Mouse (Mus musculus) heart, embryonic 13.5 days (tissue): ENCODE data around the gene Armc8. TPM values are rescaled to one million over a fixed set of nuclear protein-coding genes. Genes with fewer than 3 reads are reported as not detected.

ENCODE experiments used
- ATAC-seq: fragments of 200-750 bp; cut with Nextera tagmentation; 2 replicates; pipeline ENCODE4 v1.8.0; 2017; ENCODE audit warnings: moderate TSS enrichment; ENCODE audit not compliant: insufficient number of reproducible peaks, low FRiP score, low TSS enrichment; ENCODE audit errors: extremely low read depth
- H3K27ac ChIP-seq: fragments of 300-500 bp; sonication (generic); replicated peaks from 2 replicates; pipeline ENCODE4 v1.5.1; 2015; ENCODE audit warnings: moderate library complexity, mild to moderate bottlenecking, inconsistent platforms
- H3K27me3 ChIP-seq: fragments of 300-500 bp; sonication (generic); replicated peaks from 2 replicates; pipeline ENCODE4 v1.6.1; 2015; ENCODE audit warnings: mild to moderate bottlenecking, inconsistent platforms
- H3K36me3 ChIP-seq: fragments of 300-500 bp; sonication (generic); 2 replicates; pipeline ENCODE4 v1.6.1; 2015; ENCODE audit warnings: mild to moderate bottlenecking, inconsistent platforms
- H3K4me1 ChIP-seq: fragments of 300-500 bp; sonication (generic); 2 replicates; pipeline ENCODE4 v1.6.1; 2015; ENCODE audit warnings: inconsistent platforms
- H3K4me2 ChIP-seq: fragments of 300-500 bp; sonication (generic); 2 replicates; pipeline ENCODE4 v1.6.1; 2015; ENCODE audit warnings: inconsistent platforms, mild to moderate bottlenecking, moderate library complexity
- H3K4me3 ChIP-seq: fragments of 300-500 bp; sonication (generic); 2 replicates; pipeline ENCODE4 v1.5.1; 2015; ENCODE audit warnings: moderate library complexity, mild to moderate bottlenecking, inconsistent platforms
- H3K9ac ChIP-seq: fragments of 300-500 bp; sonication (generic); 2 replicates; pipeline ENCODE4 v1.6.1; 2015; ENCODE audit warnings: inconsistent platforms, mild to moderate bottlenecking, moderate library complexity
- H3K9me3 ChIP-seq: fragments of 300-500 bp; sonication (generic); 2 replicates; pipeline ENCODE4 v1.6.1; 2016; ENCODE audit warnings: inconsistent platforms
- WGBS: fragments of 180-500 bp; shearing (Covaris S2); methylation state at CpG from one replicate; pipeline ENCODE4 v1.1.7; 2015; ENCODE audit warnings: mixed read lengths; 5-methylcytosine and 5-hydroxymethylcytosine counted together
- polyA plus RNA-seq: library from polyadenylated mRNA; unstranded; fragments of >200 nt; fragmentation: Nextera tagmentation; extraction: Ambion mirVana; gene quantifications from 2 replicates; pipeline ENCODE4 v1.2.1, GENCODE M21; 2015

Armc8 gene
- polyA plus RNA-seq, 1 experiment from 2014 or later: 18.0 TPM

- H3K27ac ChIP-seq: no peak overlapping the region
- 57% methylated on average over 4 of the region's 4 CpGs for WGBS
- H3K9me3 ChIP-seq: no peaks in the 10 kb centered on the region
- H3K36me3 ChIP-seq: no peaks in the 10 kb centered on the region
- no peak overlapping the region for H3K4me2 ChIP-seq
- no peak overlapping the region for H3K4me3 ChIP-seq
- H3K27me3 ChIP-seq: peaks cover 2% of the 10 kb centered on the region
- no peak for ATAC-seq
- no peak overlapping the region for H3K9ac ChIP-seq
- peaks cover 31% of the 10 kb centered on the region for H3K4me1 ChIP-seq
These were observed 136.2 kb downstream of the Armc8 start for GRCm38 (mm10) chr9:99432478-99432877.

GRCm38 (mm10) chr9:99431963-99432362 is 136.7 kb downstream of the Armc8 start:
- ATAC-seq: no peak
- H3K27me3 ChIP-seq: no peaks in the 10 kb centered on the region
- H3K9me3 ChIP-seq: no peaks in the 10 kb centered on the region
- WGBS: 79% methylated on average over 6 of the region's 6 CpGs
- H3K4me3 ChIP-seq: no peak overlapping the region
- H3K9ac ChIP-seq: no peak overlapping the region
- H3K4me1 ChIP-seq: peaks cover 27% of the 10 kb centered on the region
- no peaks in the 10 kb centered on the region for H3K36me3 ChIP-seq
- no peak overlapping the region for H3K27ac ChIP-seq
- no peak overlapping the region for H3K4me2 ChIP-seq

DNA sequence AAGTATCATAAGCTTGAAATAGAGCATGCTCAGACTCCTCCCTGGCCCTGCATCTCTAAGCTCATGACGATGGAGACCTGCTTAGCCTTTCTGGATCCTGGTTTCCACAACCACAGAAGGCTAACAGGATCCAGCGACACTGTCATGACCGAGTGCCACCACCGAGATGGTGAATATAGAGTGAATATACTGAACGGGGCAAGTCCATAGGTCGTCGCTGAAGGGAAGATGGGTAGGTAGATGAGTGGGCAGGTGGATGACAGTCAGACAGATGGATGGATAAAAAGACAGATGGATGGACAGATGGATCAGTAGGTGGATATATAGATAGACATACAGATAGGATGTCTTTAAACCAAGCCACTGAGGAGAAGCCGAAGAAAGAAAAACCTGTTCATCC is 137.4 kb downstream of the Armc8 start:
- no peaks in the 10 kb centered on the region for H3K27me3 ChIP-seq
- 83% methylated on average over 8 of the region's 8 CpGs for WGBS
- H3K9ac ChIP-seq: no peak overlapping the region
- H3K36me3 ChIP-seq: no peaks in the 10 kb centered on the region
- no peak overlapping the region for H3K4me3 ChIP-seq
- no peak for ATAC-seq
- H3K27ac ChIP-seq: no peak overlapping the region
- H3K4me2 ChIP-seq: no peak overlapping the region
- H3K4me1 ChIP-seq: peaks cover 27% of the 10 kb centered on the region
- H3K9me3 ChIP-seq: no peaks in the 10 kb centered on the region

- Histone ChIP-seq H3K27me3 (no peaks in the 10 kb centered on the region), H3K9me3 (no peaks in the 10 kb centered on the region), H3K4me1 (peaks cover 25% of the 10 kb centered on the region), H3K4me2 (no peak overlapping the region), H3K36me3 (no peaks in the 10 kb centered on the region), H3K9ac (no peak overlapping the region), H3K27ac (no peak overlapping the region), H3K4me3 (no peak overlapping the region)
- no peak for ATAC-seq
- 67% methylated on average over 6 of the region's 6 CpGs for WGBS
These were observed 137.9 kb downstream of the Armc8 start for GRCm38 (mm10) chr9:99430806-99431205.

GRCm38 (mm10) chr9:99429845-99430244 is 138.9 kb downstream of the Armc8 start:
- H3K27me3 ChIP-seq: no peaks in the 10 kb centered on the region
- no peaks in the 10 kb centered on the region for H3K36me3 ChIP-seq
- H3K9ac ChIP-seq: no peak overlapping the region
- peaks cover 21% of the 10 kb centered on the region for H3K4me1 ChIP-seq
- 71% methylated on average over 3 of the region's 3 CpGs for WGBS
- H3K9me3 ChIP-seq: no peaks in the 10 kb centered on the region
- H3K4me2 ChIP-seq: no peak overlapping the region
- no peak for ATAC-seq
- H3K4me3 ChIP-seq: no peak overlapping the region
- H3K27ac ChIP-seq: no peak overlapping the region

GRCm38 (mm10) chr9:99428601-99429331 is 139.9 kb downstream of the Armc8 start:
- H3K9me3 ChIP-seq: no peaks in the 10 kb centered on the region
- 59% methylated on average over 11 of the region's 11 CpGs for WGBS

More at GRCm38 (mm10) chr9:99428601-99429331, 139.9 kb downstream of the Armc8 start:
- Histone ChIP-seq H3K4me3 (no peak overlapping the region), H3K4me1 (peaks cover 26% of the 10 kb centered on the region), H3K9ac (no peak overlapping the region), H3K36me3 (no peaks in the 10 kb centered on the region), H3K27me3 (no peaks in the 10 kb centered on the region), H3K27ac (no peak overlapping the region), H3K4me2 (no peak overlapping the region)
- ATAC-seq: no peak

Other genes starting within 250 kb of the Armc8 start
- 0.09 and 0.11 TPM in 2 replicates for gene Esyt3, start 210.3 kb downstream of the Armc8 start, polyA plus RNA-seq
- 9.3 and 10.8 TPM in 2 replicates for gene Mras, start 131.5 kb downstream of the Armc8 start, polyA plus RNA-seq
- gene Nme9, start 117.4 kb downstream of the Armc8 start, polyA plus RNA-seq: not detected in 2 replicates
- gene Dbr1, start 6.9 kb upstream of the Armc8 start, polyA plus RNA-seq: 16.3 and 17.3 TPM in 2 replicates
- gene A4gnt, start 43.6 kb upstream of the Armc8 start, polyA plus RNA-seq: not detected in 2 replicates
- 16.8 and 19.5 TPM in 2 replicates for gene Dzip1l, start 60.6 kb upstream of the Armc8 start, polyA plus RNA-seq
- 3.3 and 3.6 TPM in 2 replicates for gene Cldn18, start 148.4 kb upstream of the Armc8 start, polyA plus RNA-seq